ENCODE assay signal across 26 mouse cellular contexts in genomic region chr7:64332686-64333085, GRCm38 (mm10). TPM values are rescaled to one million over a fixed set of nuclear protein-coding genes. Genes with fewer than 3 reads are reported as not detected.
DNase-seq lines count a peak whose midpoint lies in the region; TF ChIP-seq lines count a peak whose summit lies in the region.
"Had no signal": no experiment of that assay in that cellular context is flagged by ENCODE, and none has a peak within 500 bp of the region (broad histone marks: within the 10 kb centered on the region; RNA-seq: fewer than 3 reads in every experiment).

No protein-coding gene starts in this region.

- peaks cover 24 to 37% of the 10 kb centered on the region in 2 experiments for H3K36me3 ChIP-seq in CH12.LX (replicated peaks in 1 of 2; ENCODE audit: control insufficient read depth in 1 of 2, insufficient read depth in 1 of 2, low read length in 1 of 2)

- H3K79me2 ChIP-seq in CH12.LX (replicated peaks; ENCODE audit: control insufficient read depth, extremely low read depth, insufficient read depth, poor library complexity, severe bottlenecking) = no peaks in the 10 kb centered on the region

- in situ Hi-C loops in CH12.LX (cut with MboI; ENCODE audit: low pct_ligation_motif_present, low pct_unique_long_range_greater_than_20kb, low sequenced_read_pairs) = no loop called here

- no peak for TF ChIP-seq RAD21 in CH12.LX (IDR thresholded peaks at IDR 0.05; ENCODE audit: low read depth, low read length)

- peak; percentile 34 for DNase-seq in gastrocnemius, adult 2 months
- DNase-seq in gastrocnemius, postnatal 14 days = no peak
- DNase-seq in CH12.LX (ENCODE audit: extremely low read depth) = peak; percentile 27
- peak; percentile 35 to 42 for DNase-seq in cerebellum, adult 18-20 months
- DNase-seq in cerebellum, postnatal 10 days = peak; percentile 50 to 61
- DNase-seq in right cerebral cortex, postnatal 25 days = no peak
- no peak for DNase-seq in kidney, adult 11 months
- DNase-seq: embryo, embryonic 11 days; heart, postnatal 10 days; kidney, adult 9 months; kidney, postnatal 10 days; layer of hippocampus, adult 9-11 months; lung, postnatal 4 days; retina, postnatal 1 day; right cerebral cortex, postnatal 14 days; thymus, postnatal 14 days had no signal

- H3K9me3 ChIP-seq in CH12.LX (replicated peaks; ENCODE audit: low read length) = no peaks in the 10 kb centered on the region
- H3K9me3 ChIP-seq: embryonic facial prominence, embryonic 12.5 days; forebrain, embryonic 15.5 days; heart, embryonic 13.5 days; hindbrain, embryonic 10.5 days; limb, embryonic 12.5 days; liver, embryonic 15.5 days; lung, embryonic 15.5 days; midbrain, embryonic 12.5 days; neural tube, embryonic 15.5 days had no signal

- H3K4me2 ChIP-seq in CH12.LX (ENCODE audit: insufficient read depth, low read depth, poor library complexity, severe bottlenecking) = no peak overlapping the region
- H3K4me2 ChIP-seq: embryonic facial prominence, embryonic 12.5 days; forebrain, embryonic 15.5 days; heart, embryonic 13.5 days; limb, embryonic 12.5 days; liver, embryonic 15.5 days; lung, embryonic 15.5 days; midbrain, embryonic 12.5 days; neural tube, embryonic 15.5 days had no signal

- no peak overlapping the region for H3K4me3 ChIP-seq in gastrocnemius, adult 2 months
- H3K4me3 ChIP-seq in CH12.LX (replicated peaks in 1 of 3; ENCODE audit: low read depth in 2 of 3, low read length in 2 of 3, poor library complexity in 1 of 3) = no peak overlapping the region
- H3K4me3 ChIP-seq: embryonic facial prominence, embryonic 12.5 days; forebrain, embryonic 15.5 days; heart, embryonic 13.5 days; hindbrain, embryonic 10.5 days; limb, embryonic 12.5 days; liver, embryonic 15.5 days; lung, embryonic 15.5 days; midbrain, embryonic 12.5 days; neural tube, embryonic 15.5 days had no signal

- dilution Hi-C loops in CH12.LX (cut with MboI; ENCODE audit: extremely low pct_ligation_motif_present, extremely low pct_unique_long_range_greater_than_20kb, low sequenced_read_pairs) = no loop called here

- no peak for TF ChIP-seq POLR2A in CH12.LX (IDR thresholded peaks at IDR 0.05; ENCODE audit: low read depth, low read length)

- H3K27ac ChIP-seq in gastrocnemius, adult 2 months = no peak overlapping the region
- H3K27ac ChIP-seq in CH12.LX (ENCODE audit: insufficient read depth, low read depth) = no peak overlapping the region
- H3K27ac ChIP-seq: embryonic facial prominence, embryonic 12.5 days; forebrain, embryonic 15.5 days; heart, embryonic 13.5 days; hindbrain, embryonic 10.5 days; limb, embryonic 12.5 days; liver, embryonic 15.5 days; lung, embryonic 15.5 days; midbrain, embryonic 12.5 days; neural tube, embryonic 15.5 days had no signal

- intact Hi-C loops in gastrocnemius, adult 2 months (cut with DNase I) = no loop called here
- intact Hi-C loops in gastrocnemius, postnatal 14 days (cut with DNase I; ENCODE audit: low total_unique reads) = no loop called here

- no peak overlapping the region for H3K9ac ChIP-seq in CH12.LX (ENCODE audit: insufficient read depth, low read depth)
- H3K9ac ChIP-seq: embryonic facial prominence, embryonic 12.5 days; forebrain, embryonic 15.5 days; heart, embryonic 13.5 days; limb, embryonic 12.5 days; liver, embryonic 15.5 days; lung, embryonic 15.5 days; midbrain, embryonic 12.5 days; neural tube, embryonic 15.5 days had no signal

- no peak for TF ChIP-seq EP300 in CH12.LX (IDR thresholded peaks at IDR 0.05; ENCODE audit: low read length)

- no peaks in the 10 kb centered on the region for H3K27me3 ChIP-seq in CH12.LX (replicated peaks)
- H3K27me3 ChIP-seq: embryonic facial prominence, embryonic 12.5 days; forebrain, embryonic 15.5 days; heart, embryonic 13.5 days; limb, embryonic 12.5 days; liver, embryonic 15.5 days; lung, embryonic 15.5 days; megakaryocyte, embryonic 14.5 days; midbrain, embryonic 12.5 days; neural tube, embryonic 15.5 days had no signal

- TF ChIP-seq CTCF in gastrocnemius, adult 2 months (IDR thresholded peaks at IDR 0.05) = no peak
- TF ChIP-seq CTCF in CH12.LX (conservative IDR thresholded peaks at IDR 0.05 in 1 of 2, IDR thresholded peaks at IDR 0.05 in 1 of 2; ENCODE audit: low read depth in 2 of 2, low read length in 2 of 2) = no peak

- peaks cover 7 to 16% of the 10 kb centered on the region in 2 experiments for H3K4me1 ChIP-seq in CH12.LX (ENCODE audit: control insufficient read depth in 1 of 2, insufficient read depth in 2 of 2)
- H3K4me1 ChIP-seq: embryonic facial prominence, embryonic 12.5 days; heart, embryonic 13.5 days; hindbrain, embryonic 10.5 days; limb, embryonic 12.5 days; liver, embryonic 15.5 days; lung, embryonic 15.5 days; midbrain, embryonic 12.5 days; neural tube, embryonic 15.5 days had no signal

TF ChIP-seq in CH12.LX, 34 proteins besides CTCF, POLR2A, EP300 and RAD21:
- TF ChIP-seq USF2 (conservative IDR thresholded peaks at IDR 0.05; ENCODE audit: low read depth, low read length) (no peak), E2F4 (IDR thresholded peaks at IDR 0.05; ENCODE audit: insufficient replicate concordance, low read depth, low read length) (no peak), ETS1 (conservative IDR thresholded peaks at IDR 0.05; ENCODE audit: low read depth, low read length) (no peak), ZMIZ1 (IDR thresholded peaks at IDR 0.05; ENCODE audit: low read depth, low read length) (no peak), JUND (conservative IDR thresholded peaks at IDR 0.05; ENCODE audit: low read depth, low read length) (no peak), IRF4 (IDR thresholded peaks at IDR 0.05; ENCODE audit: low read depth, low read length) (no peak), POLR2AphosphoS2 (IDR thresholded peaks at IDR 0.05; ENCODE audit: low read depth, low read length) (no peak), UBTF (IDR thresholded peaks at IDR 0.05; ENCODE audit: low read depth, low read length) (no peak), NRF1 (IDR thresholded peaks at IDR 0.05; ENCODE audit: low read depth, low read length) (no peak), RCOR1 (conservative IDR thresholded peaks at IDR 0.05; ENCODE audit: low read depth, low read length) (no peak), CHD2 (IDR thresholded peaks at IDR 0.05; ENCODE audit: low read length) (no peak), HCFC1 (IDR thresholded peaks at IDR 0.05; ENCODE audit: low read depth, low read length) (no peak), ZKSCAN1 (IDR thresholded peaks at IDR 0.05; ENCODE audit: borderline replicate concordance, low read depth, low read length) (no peak), CHD1 (IDR thresholded peaks at IDR 0.05; ENCODE audit: low read depth, low read length) (no peak), MAFK (IDR thresholded peaks at IDR 0.05; ENCODE audit: insufficient replicate concordance, low read length) (no peak), BHLHE40 (IDR thresholded peaks at IDR 0.05; ENCODE audit: low read depth, low read length) (no peak), SIN3A (IDR thresholded peaks at IDR 0.05; ENCODE audit: low read length) (no peak), MXI1 (IDR thresholded peaks at IDR 0.05; ENCODE audit: low read depth, low read length) (no peak)

RNA-seq across cellular contexts. Expression of gene Fan1, which starts 41.2 kb away (rescaled TPM):
- total RNA-seq in gastrocnemius, adult 2 months (2021) = 1 to 10 TPM; 7.7 to 8.1 TPM
- 1 to 10 TPM; 6.0 to 6.1 TPM for total RNA-seq in gastrocnemius, postnatal 14 days (2021)
- 4.6 and 5.2 TPM in 2 replicates for total RNA-seq in CH12.LX (2012; rRNA removed)
- total RNA-seq in CH12.LX (2014; rRNA removed) = 2.3 and 2.6 TPM in 2 replicates
- 3.0 and 3.6 TPM in 2 replicates for polyA plus RNA-seq in CH12.LX (2012; ENCODE audit: insufficient read length, low read depth)

RNA-seq across cellular contexts. Expression of gene Mtmr10, which starts 45.2 kb away (rescaled TPM):
- total RNA-seq in gastrocnemius, adult 2 months (2021) = 10 to 100 TPM; 19.6 to 28.7 TPM
- total RNA-seq in gastrocnemius, postnatal 14 days (2021) = 10 to 100 TPM; 11.0 to 12.5 TPM
- total RNA-seq in CH12.LX (2012; rRNA removed) (1.8 and 2.5 TPM in 2 replicates), CH12.LX (2014; rRNA removed) (1.8 and 2.1 TPM in 2 replicates)
- 1.9 and 2.0 TPM in 2 replicates for polyA plus RNA-seq in CH12.LX (2012; ENCODE audit: insufficient read length, low read depth)

RNA-seq across cellular contexts. Expression of gene Mphosph10, which starts 59.4 kb away (rescaled TPM):
- 10 to 100 TPM; 18.3 to 18.8 TPM for total RNA-seq in gastrocnemius, adult 2 months (2021)
- 10 to 100 TPM; 12.4 to 16.6 TPM for total RNA-seq in gastrocnemius, postnatal 14 days (2021)
- 56.5 and 73.2 TPM in 2 replicates for total RNA-seq in CH12.LX (2012; rRNA removed)
- 107 and 124 TPM in 2 replicates for total RNA-seq in CH12.LX (2014; rRNA removed)
- 134 and 141 TPM in 2 replicates for polyA plus RNA-seq in CH12.LX (2012; ENCODE audit: insufficient read length, low read depth)

RNA-seq across cellular contexts. Expression of gene Mcee, which starts 59.7 kb away (rescaled TPM):
- 100 to 1,000 TPM in 1 of 2 experiments, 10 to 100 TPM in 1; 85.7 to 133 TPM for total RNA-seq in gastrocnemius, adult 2 months (2021)
- 10 to 100 TPM; 61.5 to 73.1 TPM for total RNA-seq in gastrocnemius, postnatal 14 days (2021)
- total RNA-seq in CH12.LX (2012; rRNA removed) (13.6 and 13.8 TPM in 2 replicates), CH12.LX (2014; rRNA removed) (13.9 and 15.4 TPM in 2 replicates)
- polyA plus RNA-seq in CH12.LX (2012; ENCODE audit: insufficient read length, low read depth) = 15.1 and 15.8 TPM in 2 replicates

Comparison
In these comparisons a context has a peak if more than half of its experiments do, and no peak if none do; other contexts are left out.
1. DNase-seq: peak in gastrocnemius, adult 2 months (single experiment), CH12.LX (single experiment), cerebellum, adult 18-20 months (2 of 2) and cerebellum, postnatal 10 days (2 of 2); none in gastrocnemius, postnatal 14 days (single experiment), right cerebral cortex, postnatal 25 days (single experiment) and kidney, adult 11 months (single experiment).